Mouse (Mus musculus) lung, adult 2 months (tissue): Measurements from ENCODE around the gene Anks1b. TPM values are rescaled to one million over a fixed set of nuclear protein-coding genes. Genes with fewer than 3 reads are reported as not detected.

Experiments
- DNase-seq: peaks from one replicate; pipeline ENCODE4 v3.0.0; 2022
- H3K4me1 ChIP-seq: fragments of 200-500 bp; 2 replicates; pipeline ENCODE4 v1.6.1; 2011; ENCODE audit warnings: low read length; ENCODE audit not compliant: control insufficient read depth, insufficient read depth
- H3K4me3 ChIP-seq: fragments of 200-500 bp; replicated peaks from 2 replicates; pipeline ENCODE3; 2011; ENCODE audit warnings: low read depth, mild to moderate bottlenecking, control low read depth, low read length; ENCODE audit errors: extremely low read depth
- CTCF ChIP-seq: fragments of 200-500 bp; IDR thresholded peaks from 2 replicates; pipeline ENCODE4 v1.5.1; 2011; ENCODE audit warnings: mild to moderate bottlenecking, low read length, control low read depth; ENCODE audit not compliant: insufficient read depth
- POLR2A ChIP-seq: fragments of 200-500 bp; IDR thresholded peaks from 2 replicates; pipeline ENCODE4 v1.6.1; 2011; ENCODE audit warnings: low read depth, mild to moderate bottlenecking, control low read depth, low read length, borderline replicate concordance; ENCODE audit errors: extremely low read depth
- WGBS: fragments of 180-500 bp; shearing (Covaris S2); methylation state at CpG from one replicate; pipeline ENCODE4 v1.1.7; 2018; 5-methylcytosine and 5-hydroxymethylcytosine counted together
- polyA plus RNA-seq: library from polyadenylated mRNA; depleted of rRNA; stranded (reverse); fragments of >200 nt; gene quantifications from 2 replicates; pipeline ENCODE4 v1.2.3, GENCODE M21; 2012; rRNA removed

The Anks1b gene
- polyA plus RNA-seq: 0.07 and 0.41 TPM in 2 replicates

GRCm38 (mm10) chr10:89873146-89873950 is at the start of gene Anks1b:
TSS of gene Anks1b (plus strand) at chr10:89873509.
- peak within 1 kb of the TSS; percentile 49 for H3K4me3 ChIP-seq
- peak; percentile 8 for DNase-seq
- 2% methylated on average over 48 of the region's 48 CpGs for WGBS

GRCm38 (mm10) chr10:89823906-89824305 is 49.4 kb upstream of the Anks1b start:
- no peaks in the 10 kb centered on the region for H3K4me1 ChIP-seq
- 38% methylated on average over 2 of the region's 2 CpGs for WGBS
- no peak overlapping the region for H3K4me3 ChIP-seq
- no peak for DNase-seq
- TF ChIP-seq POLR2A (no peak), CTCF (no peak)

More at GRCm38 (mm10) chr10:89873146-89873950, at the start of gene Anks1b:
- TF ChIP-seq POLR2A (no peak), CTCF (no peak)
- no peaks in the 10 kb centered on the region; the same call in 1 of the 2 replicates for H3K4me1 ChIP-seq

- no peak for DNase-seq
- 51% methylated on average over 3 of the region's 3 CpGs for WGBS
- TF ChIP-seq POLR2A (no peak), CTCF (no peak)
- Histone ChIP-seq H3K4me1 (no peaks in the 10 kb centered on the region), H3K4me3 (no peak overlapping the region)
Observed at GRCm38 (mm10) chr10:89826896-89827295, 46.4 kb upstream of the Anks1b start.

- Histone ChIP-seq H3K4me1 (no peaks in the 10 kb centered on the region), H3K4me3 (no peak overlapping the region)
- TF ChIP-seq POLR2A (no peak), CTCF (no peak)
- no peak for DNase-seq
- 58% methylated on average over 4 of the region's 4 CpGs for WGBS
Observed at GRCm38 (mm10) chr10:89832334-89832733, 41.0 kb upstream of the Anks1b start.

GRCm38 (mm10) chr10:89833166-89833565 is 40.1 kb upstream of the Anks1b start:
- Histone ChIP-seq H3K4me3 (no peak overlapping the region), H3K4me1 (no peaks in the 10 kb centered on the region)
- no peak for TF ChIP-seq POLR2A
- TF ChIP-seq CTCF: no peak
- 80% methylated on average over 10 of the region's 10 CpGs for WGBS
- DNase-seq: no peak

GRCm38 (mm10) chr10:89837476-89837875 is 35.8 kb upstream of the Anks1b start:
- no peak for DNase-seq
- no peaks in the 10 kb centered on the region for H3K4me1 ChIP-seq
- WGBS: 33% methylated on average over 3 of the region's 3 CpGs
- H3K4me3 ChIP-seq: no peak overlapping the region
- TF ChIP-seq CTCF (no peak), POLR2A (no peak)

GRCm38 (mm10) chr10:89838834-89839233 is 34.5 kb upstream of the Anks1b start:
- DNase-seq: no peak
- TF ChIP-seq CTCF (no peak), POLR2A (no peak)
- Histone ChIP-seq H3K4me3 (no peak overlapping the region), H3K4me1 (no peaks in the 10 kb centered on the region)
- 68% methylated on average over 3 of the region's 3 CpGs for WGBS

GRCm38 (mm10) chr10:89850951-89851350 is 22.4 kb upstream of the Anks1b start:
- no peak overlapping the region for H3K4me3 ChIP-seq
- no peaks in the 10 kb centered on the region for H3K4me1 ChIP-seq
- DNase-seq: no peak
- no peak for TF ChIP-seq CTCF
- no peak for TF ChIP-seq POLR2A
- WGBS: 91% methylated on average over 6 of the region's 6 CpGs

GRCm38 (mm10) chr10:89855251-89855875 is 17.9 kb upstream of the Anks1b start:
- TF ChIP-seq POLR2A (no peak), CTCF (no peak)
- DNase-seq: no peak
- H3K4me1 ChIP-seq: no peaks in the 10 kb centered on the region
- 71% methylated on average over 5 of the region's 5 CpGs for WGBS
- H3K4me3 ChIP-seq: no peak overlapping the region

- H3K4me3 ChIP-seq: no peak overlapping the region
- no peak for DNase-seq
- WGBS: 86% methylated on average over 7 of the region's 7 CpGs
- no peaks in the 10 kb centered on the region for H3K4me1 ChIP-seq
- TF ChIP-seq CTCF (no peak), POLR2A (no peak)
Observed at GRCm38 (mm10) chr10:89856286-89856685, 17.0 kb upstream of the Anks1b start.
